Comparison of ENCODE assay signal across 14 mouse cellular contexts in the genomic region with DNA sequence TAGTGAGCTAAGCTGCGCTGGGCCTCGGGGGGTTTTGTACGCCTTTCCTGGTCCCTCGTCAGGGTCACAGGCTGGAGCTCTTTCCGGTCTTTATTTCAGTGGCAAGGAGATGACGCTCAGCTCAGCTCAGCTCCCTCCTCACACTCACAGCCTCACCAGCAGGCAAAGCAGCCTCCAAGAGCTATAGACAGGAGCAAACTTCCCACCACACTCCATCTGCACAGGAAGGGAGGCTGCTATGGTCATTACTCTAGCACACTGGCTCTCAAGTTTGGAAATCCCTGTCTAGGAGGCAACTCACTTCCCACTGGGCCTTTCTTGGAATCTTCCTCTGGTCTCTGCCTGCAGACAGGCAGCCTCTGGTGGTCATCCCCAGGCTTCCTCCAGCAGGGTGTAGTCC.
DNase-seq lines count a peak whose midpoint lies in the region; ATAC-seq and TF ChIP-seq lines count a peak whose summit lies in the region.
"Had no signal": no experiment of that assay in that cellular context is flagged by ENCODE, and none has a peak within 500 bp of the region (broad histone marks: within the 10 kb centered on the region; RNA-seq: fewer than 3 reads in every experiment).

No protein-coding gene starts in this region.

- peaks cover 38% of the 10 kb centered on the region for H3K4me1 ChIP-seq in heart, adult 2 months (ENCODE audit: control insufficient read depth, insufficient read depth, low read length)
- peaks cover 18% of the 10 kb centered on the region for H3K4me1 ChIP-seq in embryonic facial prominence, embryonic 10.5 days
- no peaks in the 10 kb centered on the region for H3K4me1 ChIP-seq in intestine, postnatal 0 days (replicated peaks; ENCODE audit: control insufficient read depth, insufficient read depth, low read length)
- H3K4me1 ChIP-seq: limb, embryonic 12.5 days; midbrain, embryonic 13.5 days had no signal

- intact Hi-C loops in heart, adult 2 months (cut with DNase I): loop anchor here (2.0 to 5.0 kb wide), 3 partner anchors 65 to 167 kb away; no protein-coding TSS in a partner anchor
- intact Hi-C loops in heart, postnatal 14 days (cut with DNase I): loop anchor here (2.0 to 10.0 kb wide), 2 partner anchors 67 to 171 kb away; no protein-coding TSS in a partner anchor

- TF ChIP-seq POLR2A in heart, adult 2 months (IDR thresholded peaks at IDR 0.05; ENCODE audit: insufficient read depth, low read depth, low read length): peak; percentile 62; the same call in 1 of the 2 replicates

- peak in 1 of 2 experiments; percentile 49 for DNase-seq in heart, adult 2 months
- no peak for DNase-seq in heart, postnatal 14 days
- no peak for DNase-seq in layer of hippocampus, adult 2 months (ENCODE audit: low spot score in 2 of 2)
- DNase-seq in layer of hippocampus, postnatal 36 days: no peak
- peak; percentile 19 for DNase-seq in embryonic facial prominence, embryonic 10.5 days (ENCODE audit: low spot score)
- DNase-seq: adrenal gland, postnatal 36 days; cerebellum, adult 11 months; kidney, postnatal 14 days; lung, postnatal 14 days had no signal

- 0 out of 2 replicates have a peak, but pooled peaks have one; percentile 51 for TF ChIP-seq EP300 in heart, adult 2 months (IDR thresholded peaks at IDR 0.05; ENCODE audit: insufficient read depth, low read depth, low read length)

- H3K79me2 ChIP-seq in heart, adult 2 months (replicated peaks; ENCODE audit: control insufficient read depth, insufficient read depth, low read length): no peaks in the 10 kb centered on the region

- no peak for ATAC-seq in intestine, postnatal 0 days
- no peak for ATAC-seq in megakaryocyte, adult 5-6 weeks (ENCODE audit: poor library complexity, severe bottlenecking)
- ATAC-seq: midbrain, embryonic 13.5 days had no signal

- no peak overlapping the region for H3K4me2 ChIP-seq in intestine, postnatal 0 days (replicated peaks; ENCODE audit: low read depth)
- H3K4me2 ChIP-seq: limb, embryonic 12.5 days; midbrain, embryonic 13.5 days had no signal

- WGBS in heart, adult 2 months: 49% methylated on average over 6 of the region's 6 CpGs
- WGBS in embryonic facial prominence, embryonic 10.5 days: 29% methylated on average over 6 of the region's 6 CpGs
- 80% methylated on average over 6 of the region's 6 CpGs for WGBS in intestine, postnatal 0 days

- no peaks in the 10 kb centered on the region for H3K27me3 ChIP-seq in heart, adult 2 months (ENCODE audit: control insufficient read depth, insufficient read depth, low read length)
- no peaks in the 10 kb centered on the region for H3K27me3 ChIP-seq in embryonic facial prominence, embryonic 10.5 days (replicated peaks; ENCODE audit: low read depth, poor library complexity, severe bottlenecking)
- no peaks in the 10 kb centered on the region for H3K27me3 ChIP-seq in intestine, postnatal 0 days (replicated peaks; ENCODE audit: control insufficient read depth, insufficient read depth, low read length)
- H3K27me3 ChIP-seq: limb, embryonic 12.5 days; midbrain, embryonic 13.5 days had no signal

- peak; percentile 41 for TF ChIP-seq CTCF in heart, adult 2 months (IDR thresholded peaks at IDR 0.05)
- no peak for TF ChIP-seq CTCF in layer of hippocampus, adult 2 months (conservative IDR thresholded peaks at IDR 0.05)
- 0 out of 2 replicates have a peak, but pooled peaks have one; percentile 13 for TF ChIP-seq CTCF in intestine, postnatal 0 days (IDR thresholded peaks at IDR 0.05; ENCODE audit: low read depth)

- H3K36me3 ChIP-seq in heart, adult 2 months (ENCODE audit: control insufficient read depth, insufficient read depth, low read length): peaks cover 15% of the 10 kb centered on the region; the same call in 1 of the 2 replicates
- H3K36me3 ChIP-seq in embryonic facial prominence, embryonic 10.5 days (replicated peaks): no peaks in the 10 kb centered on the region
- no peaks in the 10 kb centered on the region for H3K36me3 ChIP-seq in intestine, postnatal 0 days (ENCODE audit: control insufficient read depth, insufficient read depth)
- H3K36me3 ChIP-seq: limb, embryonic 12.5 days; midbrain, embryonic 13.5 days had no signal

- H3K9ac ChIP-seq in heart, adult 2 months (ENCODE audit: low read depth, low read length): peak overlapping the region; percentile 5; the same call in 1 of the 2 replicates
- no peak overlapping the region for H3K9ac ChIP-seq in intestine, postnatal 0 days (ENCODE audit: low read depth, low read length)
- H3K9ac ChIP-seq: limb, embryonic 12.5 days; midbrain, embryonic 13.5 days had no signal

- H3K27ac ChIP-seq in heart, adult 2 months: peak overlapping the region; percentile 98
- H3K27ac ChIP-seq in layer of hippocampus, adult 2 months: peak overlapping the region; percentile 36; the same call in 1 of the 2 replicates
- no peak overlapping the region; the same call in 1 of the 2 replicates for H3K27ac ChIP-seq in embryonic facial prominence, embryonic 10.5 days (replicated peaks)
- H3K27ac ChIP-seq in intestine, postnatal 0 days (ENCODE audit: low read depth, low read length): peak overlapping the region; percentile 61; the same call in 1 of the 2 replicates
- H3K27ac ChIP-seq: limb, embryonic 12.5 days; midbrain, embryonic 13.5 days had no signal

- H3K4me3 ChIP-seq in heart, adult 2 months: peak overlapping the region; percentile 9; the same call in 1 of the 2 replicates
- H3K4me3 ChIP-seq in layer of hippocampus, adult 2 months: no peak overlapping the region
- H3K4me3 ChIP-seq in embryonic facial prominence, embryonic 10.5 days: no peak overlapping the region
- H3K4me3 ChIP-seq in intestine, postnatal 0 days (ENCODE audit: low read depth, low read length): no peak overlapping the region
- H3K4me3 ChIP-seq: erythroblast, embryonic 14.5 days; limb, embryonic 12.5 days; midbrain, embryonic 13.5 days had no signal

- H3K9me3 ChIP-seq in embryonic facial prominence, embryonic 10.5 days: no peaks in the 10 kb centered on the region
- no peaks in the 10 kb centered on the region for H3K9me3 ChIP-seq in intestine, postnatal 0 days (ENCODE audit: control insufficient read depth)
- H3K9me3 ChIP-seq: limb, embryonic 12.5 days; midbrain, embryonic 13.5 days had no signal
